Mouse (Mus musculus) layer of hippocampus, adult 9-10 months (tissue): Measurements from ENCODE around the gene Cst10.

Experiments used
- DNase-seq: peaks from one replicate; pipeline ENCODE4 v3.0.0; 2022; ENCODE audit warnings: low spot score

The Cst10 gene

GRCm38 (mm10) chr2:149404757-149405156 is at the start of gene Cst10:
TSS of gene Cst10 (plus strand) at chr2:149405057.
- no peak for DNase-seq

- no peak for DNase-seq
Measured at GRCm38 (mm10) chr2:149392951-149393350, 11.9 kb upstream of the Cst10 start.

- peak; percentile 11 for DNase-seq
Measured at GRCm38 (mm10) chr2:149422564-149422963, 17.7 kb downstream of the Cst10 start.
